Mouse (Mus musculus): Measurements from ENCODE around the gene Zfp386.
A peak's percentile ranks its signal among the peaks of the same experiment; 100 is the strongest.
"Not testable (repeated sequence)": the region's sequence is repeated elsewhere in the genome, so short reads cannot be mapped to it uniquely, and the experiment has no call there.

The Zfp386 gene

GRCm38 (mm10) chr12:116047440-116048377 is at the start of gene Zfp386:
Gene Zfp386, plus strand, starts transcription at chr12:116047724.
- peak; percentile 98 to 100 for DNase-seq

DNA sequence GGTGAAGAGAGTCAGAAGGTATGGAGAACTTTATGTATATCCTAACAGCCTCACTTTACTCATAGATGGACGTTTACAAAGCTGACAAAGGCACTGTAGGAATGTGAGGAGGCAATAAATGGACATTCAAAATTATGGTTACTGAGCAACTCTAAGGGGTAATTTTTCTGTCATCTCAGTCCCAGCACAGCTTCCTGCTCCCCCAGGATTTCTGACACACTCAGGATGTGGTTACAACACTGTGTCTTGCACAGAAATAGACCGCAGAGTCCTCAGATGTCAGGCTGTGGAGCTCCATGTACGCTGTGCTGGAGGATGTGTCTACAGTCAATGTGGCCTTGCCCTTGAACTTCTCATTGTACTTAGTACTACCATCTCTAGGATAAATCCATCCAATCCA is 47.7 kb upstream of the Zfp386 start:
- DNase-seq: not testable (repeated sequence)

GRCm38 (mm10) chr12:116002946-116003345 is 44.6 kb upstream of the Zfp386 start:
- DNase-seq: not testable (repeated sequence)

DNA sequence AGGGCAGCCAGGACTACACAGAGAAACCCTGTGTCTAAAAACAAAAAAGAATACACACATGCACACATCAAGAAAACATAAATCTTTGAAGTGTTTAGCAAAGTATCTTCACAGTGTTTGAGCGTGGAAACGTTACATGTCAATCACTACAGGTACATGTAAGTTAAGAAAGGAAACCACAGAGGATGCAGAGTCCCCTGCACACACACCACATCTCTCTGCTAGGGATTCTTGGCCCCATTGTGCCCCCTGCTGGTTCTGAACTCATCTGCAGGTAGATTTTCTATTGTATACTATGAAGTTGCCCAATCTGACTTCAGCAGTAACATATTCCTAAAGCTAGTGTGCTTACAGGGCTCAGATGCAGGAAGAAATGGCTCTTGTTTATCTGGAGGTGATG is 36.7 kb upstream of the Zfp386 start:
- DNase-seq: no peak

DNA sequence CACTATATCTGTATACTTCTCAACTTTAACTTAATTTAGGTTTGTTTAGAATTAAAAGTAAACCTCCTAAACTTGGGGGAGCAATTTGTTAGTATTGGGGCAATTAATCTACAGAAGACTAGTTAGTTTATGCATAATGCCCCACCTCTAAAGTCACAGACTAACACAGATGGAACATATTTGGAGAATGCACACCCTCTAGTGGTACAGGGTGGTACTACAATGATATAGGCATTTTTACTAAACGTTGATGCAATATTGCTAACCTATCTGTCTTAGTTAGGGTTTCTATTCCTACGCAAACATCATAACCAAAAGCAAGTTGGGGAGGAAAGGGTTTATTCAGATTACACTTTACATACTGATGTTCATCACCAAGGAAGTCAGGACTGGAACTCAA is 19.4 kb upstream of the Zfp386 start:
- no peak for DNase-seq

DNA sequence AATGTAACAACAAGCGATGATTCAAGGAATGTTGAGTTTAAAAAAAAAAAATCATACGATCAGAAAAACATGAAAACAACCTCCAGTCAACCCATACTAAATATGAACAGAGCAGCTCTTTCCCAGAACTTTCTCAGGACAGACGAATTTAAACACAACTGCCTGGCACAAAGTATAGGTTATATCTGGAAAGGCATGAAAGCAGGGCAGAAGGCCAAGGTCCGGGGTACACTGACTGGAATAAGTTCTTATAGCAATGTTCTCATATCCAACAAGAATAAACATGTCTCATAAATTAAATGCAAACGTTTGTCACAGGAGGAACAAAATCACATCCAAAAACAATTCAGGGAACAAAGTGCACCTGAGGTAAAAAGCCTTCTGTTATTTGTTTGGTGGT is 12.2 kb upstream of the Zfp386 start:
- no peak for DNase-seq

DNA sequence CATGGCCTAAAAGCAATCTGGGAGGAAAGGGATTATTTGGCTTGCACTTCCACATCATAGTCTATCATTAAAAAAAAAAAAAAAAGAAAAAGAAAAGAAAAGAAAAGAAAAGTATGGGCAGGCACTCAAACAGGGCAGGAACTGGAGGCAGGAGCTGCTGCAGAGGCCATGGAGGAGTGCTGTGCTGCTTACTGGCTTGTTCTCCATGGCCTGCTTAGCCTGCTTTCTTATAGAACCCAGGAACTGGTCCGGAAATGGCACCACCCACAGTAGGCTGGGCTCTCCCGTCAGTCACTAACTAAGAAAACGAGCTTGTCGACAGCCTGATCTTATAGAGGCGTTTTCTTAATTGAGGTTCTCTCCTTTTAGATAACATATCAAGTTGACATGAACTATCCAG is 2.7 kb upstream of the Zfp386 start:
- DNase-seq: no peak

- no peak for DNase-seq
These were observed 1.2 kb downstream of the Zfp386 start for GRCm38 (mm10) chr12:116048766-116049165.

- no peak for DNase-seq
These were observed 1.7 kb downstream of the Zfp386 start for GRCm38 (mm10) chr12:116049236-116049635.

GRCm38 (mm10) chr12:116049701-116050100 is 2.2 kb downstream of the Zfp386 start:
- no peak for DNase-seq

DNA sequence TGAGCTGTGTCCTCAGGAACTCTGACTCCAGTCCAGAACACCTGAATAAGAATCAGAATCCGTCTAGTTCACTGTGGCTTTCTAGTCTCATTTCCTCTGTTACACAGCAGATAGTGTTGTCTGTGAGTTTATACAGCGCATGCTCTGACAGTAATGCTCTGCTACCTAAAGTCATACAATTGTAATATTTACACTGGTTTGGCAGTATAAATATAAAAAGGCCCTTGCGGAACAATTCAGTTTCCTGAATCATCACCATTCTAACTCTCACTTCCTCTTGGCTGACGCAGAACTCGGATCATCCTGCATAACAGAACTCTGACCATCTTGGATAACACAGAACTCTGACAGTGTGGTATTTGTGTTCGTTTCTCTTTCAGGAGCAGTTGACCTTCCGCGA is 6.8 kb downstream of the Zfp386 start:
- DNase-seq: no peak

DNA sequence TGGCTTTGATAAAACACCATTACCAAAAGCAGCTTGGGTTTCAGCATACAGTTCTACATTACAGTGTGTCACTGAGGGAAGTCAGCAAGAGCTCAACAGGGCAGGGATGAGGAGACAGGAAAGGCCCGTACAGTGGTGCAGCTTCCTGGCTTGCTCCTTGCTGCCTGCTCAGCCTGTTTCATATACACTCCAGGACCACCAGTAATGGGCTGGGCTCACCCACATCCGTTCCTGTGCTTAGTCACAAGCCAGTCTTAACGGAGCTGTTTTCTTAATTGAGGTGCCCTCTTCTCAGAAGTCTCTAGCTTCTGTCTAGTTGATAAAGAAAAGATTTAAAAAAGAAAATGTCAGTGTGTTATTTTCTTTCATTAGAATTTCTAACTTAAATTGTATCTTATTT is 8.6 kb downstream of the Zfp386 start:
- DNase-seq: no peak

DNA sequence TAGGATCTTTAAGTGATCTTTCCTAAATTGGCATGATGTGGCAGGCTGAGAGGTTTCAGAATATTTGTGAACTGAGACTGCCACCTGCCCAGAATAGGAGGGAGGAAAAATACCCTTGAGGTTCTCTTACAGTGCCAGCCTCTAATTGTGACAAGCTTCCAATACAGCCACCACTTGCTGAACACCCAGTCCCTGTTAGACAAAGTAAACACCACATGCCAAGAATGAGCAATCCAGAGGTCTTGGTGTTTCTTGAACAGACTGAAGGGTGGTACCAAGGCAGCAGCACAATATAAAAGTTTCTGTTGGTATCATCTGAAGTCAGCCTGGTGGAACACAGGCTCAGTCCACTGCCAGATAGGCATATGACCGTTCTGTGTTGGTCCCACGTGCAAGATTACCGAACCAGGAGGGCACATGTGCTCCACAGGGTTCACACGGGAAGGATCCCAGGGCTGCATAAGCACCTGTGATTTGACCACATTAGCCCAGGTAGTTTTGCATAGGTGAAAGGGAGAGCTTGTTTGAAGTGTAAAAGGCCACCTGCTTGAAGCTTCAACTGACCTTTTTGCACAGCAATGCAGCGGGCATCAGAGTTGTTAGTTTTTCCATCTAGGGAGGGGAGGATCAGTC is 14.2 kb downstream of the Zfp386 start:
- no peak for DNase-seq

GRCm38 (mm10) chr12:116062194-116062583 is 14.7 kb downstream of the Zfp386 start:
- no peak for DNase-seq

DNA sequence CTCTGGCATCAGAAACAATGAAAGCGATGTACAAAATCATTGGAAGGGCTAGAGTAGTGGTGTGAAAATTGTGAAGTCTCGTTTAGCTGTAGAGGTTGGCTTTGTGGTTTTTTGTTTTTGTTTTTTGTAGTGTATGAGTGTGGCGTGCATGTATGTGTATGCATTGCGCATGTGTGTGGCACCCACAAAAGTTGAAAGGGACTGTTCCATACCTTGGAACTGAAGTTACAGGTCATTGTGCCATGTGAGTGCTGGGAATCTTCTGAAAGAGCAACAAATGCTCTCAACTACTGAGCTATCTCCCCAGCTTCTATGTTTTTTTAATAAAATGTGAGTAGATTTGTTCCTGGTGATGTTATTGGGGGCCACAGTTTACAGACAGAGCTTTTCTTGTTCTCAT is 15.5 kb downstream of the Zfp386 start:
- DNase-seq: no peak

DNA sequence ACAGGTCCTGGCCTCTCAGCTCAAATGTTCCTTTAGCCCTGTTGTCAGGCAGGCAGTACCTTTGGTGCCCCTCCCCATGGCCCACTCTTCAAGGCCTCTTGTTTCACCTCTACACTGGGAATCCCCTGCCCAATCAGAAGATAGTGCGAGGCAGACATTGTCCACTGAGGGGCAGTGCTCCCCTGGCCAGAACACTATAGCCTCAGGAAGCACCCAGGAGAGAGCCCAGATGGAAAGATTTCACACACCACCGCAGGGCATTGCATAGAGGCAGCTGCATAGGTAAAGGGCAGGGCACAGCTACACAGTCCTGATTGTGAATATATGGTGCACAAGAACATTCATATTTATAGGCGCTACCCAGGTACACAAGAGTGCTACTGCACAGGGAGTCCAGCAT is 23.5 kb downstream of the Zfp386 start:
- DNase-seq: peak; percentile 64 to 71

GRCm38 (mm10) chr12:116077074-116077854 is 29.7 kb downstream of the Zfp386 start, which contains the start of gene Vipr2:
Gene Vipr2, plus strand, starts transcription at chr12:116077726.
- peak; percentile 48 to 49 for DNase-seq

- DNase-seq: no peak
These were observed 30.4 kb downstream of the Zfp386 start for GRCm38 (mm10) chr12:116077855-116078366.

GRCm38 (mm10) chr12:116083125-116083524 is 35.6 kb downstream of the Zfp386 start:
- DNase-seq: no peak

- no peak for DNase-seq
These were observed 36.8 kb downstream of the Zfp386 start for GRCm38 (mm10) chr12:116084294-116084693.

DNA sequence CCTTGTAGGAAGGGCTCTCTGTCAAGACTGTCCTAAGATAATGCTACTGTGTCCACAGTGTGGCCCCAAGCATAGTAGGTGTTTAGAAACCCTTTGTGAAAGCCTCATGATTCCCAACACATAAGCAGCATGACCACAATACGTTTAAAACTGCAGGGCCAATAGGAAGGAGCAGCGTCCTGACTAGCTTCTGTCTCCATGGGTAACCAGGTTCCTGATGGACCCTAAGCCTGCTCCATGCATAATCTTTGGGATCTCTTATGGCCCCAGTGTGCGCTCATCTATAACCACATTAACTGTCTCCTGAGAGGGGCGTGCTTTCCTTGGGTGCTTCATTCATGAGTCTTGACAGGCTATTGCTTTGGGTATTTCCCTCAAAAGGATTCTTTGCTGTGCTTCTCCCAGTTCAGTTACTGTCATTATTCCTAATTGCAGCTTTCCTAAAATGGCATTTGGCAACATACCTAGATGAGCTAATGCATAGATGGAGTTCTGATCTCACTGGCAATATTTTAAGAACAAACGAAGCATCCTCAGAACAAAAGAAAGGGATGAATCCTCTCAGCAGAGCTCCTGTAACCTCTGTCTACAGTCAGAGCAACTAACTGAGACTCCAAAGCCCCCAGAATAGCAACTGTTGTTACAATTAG is 39.6 kb downstream of the Zfp386 start:
- DNase-seq: no peak

DNA sequence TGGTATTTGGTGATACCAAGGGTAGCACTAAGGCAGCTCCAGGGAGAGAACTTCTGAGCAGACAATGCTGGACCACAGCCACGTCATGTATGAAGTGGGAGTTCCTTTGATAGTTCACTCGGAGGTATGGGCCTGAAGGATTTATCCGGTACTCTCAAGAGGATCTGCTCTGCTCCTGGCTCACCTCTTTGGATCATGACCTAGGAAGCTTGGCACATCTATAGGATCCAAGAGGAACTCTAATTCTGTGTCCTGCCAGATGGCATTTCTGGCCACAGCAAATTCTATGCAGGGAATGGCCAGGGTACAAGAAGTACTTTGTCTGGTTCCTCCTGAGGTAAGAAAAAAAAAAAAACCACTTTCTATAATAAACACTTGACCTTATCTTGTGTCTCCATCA is 42.3 kb downstream of the Zfp386 start:
- peak; percentile 42 to 62 for DNase-seq

Data from cerebellum, postnatal 36 days (tissue).